Mouse (Mus musculus): Measurements from ENCODE around the gene Ccdc42. TPM values are rescaled to one million over a fixed set of nuclear protein-coding genes. Genes with fewer than 3 reads are reported as not detected.

Ccdc42 gene
- 0.42 and 0.50 TPM in 2 replicates for polyA plus RNA-seq (2015; fragmentation: Nextera tagmentation; extraction: Ambion mirVana)

DNA sequence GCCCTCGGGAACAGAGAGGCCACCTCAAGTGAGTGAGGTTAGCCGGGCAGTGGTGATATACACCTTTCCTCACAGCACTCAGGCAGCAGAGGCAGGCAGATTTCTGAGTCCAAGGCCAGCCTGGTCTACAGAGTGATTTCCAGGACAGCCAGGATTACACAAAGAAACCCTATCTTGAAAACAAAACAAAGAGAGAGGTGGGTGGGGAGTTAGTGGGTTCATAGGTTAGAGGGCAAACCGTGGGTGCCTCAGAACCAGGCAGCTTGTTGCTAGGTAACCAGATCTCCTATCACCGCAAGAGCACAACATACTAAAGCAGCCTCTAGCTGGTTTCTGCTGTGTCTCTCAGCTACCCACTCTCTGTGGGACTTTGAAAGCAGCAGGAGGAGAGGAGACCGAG lies at the start of gene Ccdc42:
Gene Ccdc42, plus strand, starts transcription at position 301 of the 400 bp plus-strand sequence.
- H3K9ac ChIP-seq, result no peak within 1 kb of the TSS
- 63% methylated on average over 5 of the region's 5 CpGs for WGBS

GRCm38 (mm10) chr11:68539621-68540020 lies 47.2 kb upstream of the Ccdc42 start:
- no peaks in the 10 kb centered on the region for H3K9me3 ChIP-seq
- peaks cover 3% of the 10 kb centered on the region; the same call in 1 of the 2 replicates for H3K4me1 ChIP-seq
- H3K4me2 ChIP-seq, result no peak overlapping the region
- H3K36me3 ChIP-seq, result no peaks in the 10 kb centered on the region
- no peak for ATAC-seq (ENCODE audit: insufficient read depth, low FRiP score, low read depth)
- no peaks in the 10 kb centered on the region for H3K27me3 ChIP-seq (replicated peaks)
- no peak overlapping the region for H3K9ac ChIP-seq
- no peak overlapping the region for H3K4me3 ChIP-seq (replicated peaks)
- 56% methylated on average over 5 of the region's 5 CpGs for WGBS
- H3K27ac ChIP-seq, result no peak overlapping the region

More for the DNA sequence above, at the start of gene Ccdc42:
- Histone ChIP-seq H3K36me3 (no peaks in the 10 kb centered on the region), H3K9me3 (no peaks in the 10 kb centered on the region), H3K27ac (no peak within 1 kb of the TSS), H3K27me3 (replicated peaks) (no peaks in the 10 kb centered on the region), H3K4me2 (no peak within 1 kb of the TSS), H3K4me1 (peaks cover 17% of the 10 kb centered on the region; the same call in 1 of the 2 replicates), H3K4me3 (replicated peaks) (no peak within 1 kb of the TSS)
- ATAC-seq (ENCODE audit: insufficient read depth, low FRiP score, low read depth), result no peak

- Histone ChIP-seq H3K27ac (no peak overlapping the region), H3K36me3 (no peaks in the 10 kb centered on the region), H3K4me3 (replicated peaks) (no peak overlapping the region), H3K4me1 (peaks cover 5% of the 10 kb centered on the region; the same call in 1 of the 2 replicates), H3K27me3 (replicated peaks) (no peaks in the 10 kb centered on the region), H3K4me2 (no peak overlapping the region), H3K9me3 (no peaks in the 10 kb centered on the region), H3K9ac (no peak overlapping the region)
- 10% methylated on average over 8 of the region's 8 CpGs for WGBS
- ATAC-seq (ENCODE audit: insufficient read depth, low FRiP score, low read depth), result no peak
Observed at GRCm38 (mm10) chr11:68544554-68544953, 42.3 kb upstream of the Ccdc42 start.

GRCm38 (mm10) chr11:68545172-68545571 lies 41.6 kb upstream of the Ccdc42 start:
- Histone ChIP-seq H3K4me2 (no peak overlapping the region), H3K4me3 (replicated peaks) (no peak overlapping the region), H3K9ac (no peak overlapping the region), H3K27me3 (replicated peaks) (no peaks in the 10 kb centered on the region), H3K36me3 (no peaks in the 10 kb centered on the region), H3K4me1 (peaks cover 5% of the 10 kb centered on the region; the same call in 1 of the 2 replicates), H3K9me3 (no peaks in the 10 kb centered on the region), H3K27ac (no peak overlapping the region)
- 50% methylated on average over 7 of the region's 7 CpGs for WGBS
- no peak for ATAC-seq (ENCODE audit: insufficient read depth, low FRiP score, low read depth)

DNA sequence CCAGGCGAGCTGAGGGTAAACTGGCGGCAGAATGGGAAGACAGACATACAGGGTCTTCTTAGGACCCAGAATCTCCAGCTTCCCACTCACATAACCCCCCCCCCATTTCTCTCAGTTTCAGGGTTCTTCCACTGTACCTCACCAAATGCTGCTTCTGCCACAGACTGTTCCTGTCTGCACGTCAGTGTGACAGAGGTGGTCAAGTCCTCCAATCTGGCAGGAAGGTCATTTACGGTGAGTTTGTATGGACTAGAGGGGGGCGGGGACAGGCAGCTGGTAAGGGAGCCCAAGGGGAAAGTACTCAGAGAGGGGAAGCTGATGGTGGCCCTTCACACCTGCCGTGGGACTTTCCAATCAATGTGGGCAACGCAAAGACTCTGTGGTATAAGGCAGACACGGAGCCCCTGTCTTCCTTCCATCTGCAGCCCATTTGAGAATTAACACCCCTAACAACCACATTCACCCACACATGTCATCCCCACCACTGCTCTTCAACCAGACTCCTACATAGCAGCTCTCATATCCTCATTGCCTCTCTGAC lies 41.1 kb upstream of the Ccdc42 start:
- H3K4me1 ChIP-seq, result peaks cover 5% of the 10 kb centered on the region; the same call in 1 of the 2 replicates
- no peak overlapping the region for H3K4me2 ChIP-seq
- no peaks in the 10 kb centered on the region for H3K9me3 ChIP-seq
- 69% methylated on average over 8 of the region's 8 CpGs for WGBS
- no peaks in the 10 kb centered on the region for H3K36me3 ChIP-seq
- no peak overlapping the region for H3K4me3 ChIP-seq (replicated peaks)
- no peak overlapping the region for H3K27ac ChIP-seq
- ATAC-seq (ENCODE audit: insufficient read depth, low FRiP score, low read depth), result no peak
- H3K27me3 ChIP-seq (replicated peaks), result no peaks in the 10 kb centered on the region
- no peak overlapping the region for H3K9ac ChIP-seq

DNA sequence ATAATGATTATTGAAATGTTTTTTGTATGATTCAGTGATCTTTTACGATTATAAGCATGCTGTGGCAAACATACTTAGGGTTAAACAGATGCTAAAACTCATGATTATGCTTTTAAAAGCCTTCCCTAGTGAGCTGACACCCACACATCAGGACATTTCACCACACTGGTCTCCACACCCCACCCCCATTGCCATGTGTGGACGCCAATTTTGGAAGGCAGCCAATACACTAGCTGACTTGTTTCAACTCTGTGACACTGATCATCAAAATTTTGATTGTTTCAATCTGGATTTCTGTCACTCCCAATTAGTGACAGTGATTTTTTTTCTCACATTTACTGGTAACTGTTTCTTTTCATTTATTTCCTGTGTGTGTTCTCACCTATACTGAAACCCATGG lies 39.3 kb upstream of the Ccdc42 start:
- no peak overlapping the region for H3K4me3 ChIP-seq (replicated peaks)
- ATAC-seq (ENCODE audit: insufficient read depth, low FRiP score, low read depth), result no peak
- WGBS, result 47% methylated on average over 2 of the region's 2 CpGs
- peaks cover 5% of the 10 kb centered on the region; the same call in 1 of the 2 replicates for H3K4me1 ChIP-seq
- no peak overlapping the region for H3K4me2 ChIP-seq
- no peaks in the 10 kb centered on the region for H3K27me3 ChIP-seq (replicated peaks)
- no peaks in the 10 kb centered on the region for H3K36me3 ChIP-seq
- no peak overlapping the region for H3K27ac ChIP-seq
- H3K9me3 ChIP-seq, result no peaks in the 10 kb centered on the region
- no peak overlapping the region for H3K9ac ChIP-seq

GRCm38 (mm10) chr11:68549597-68549996 lies 37.2 kb upstream of the Ccdc42 start:
- Histone ChIP-seq H3K27ac (no peak overlapping the region), H3K9ac (no peak overlapping the region), H3K36me3 (no peaks in the 10 kb centered on the region), H3K4me3 (replicated peaks) (no peak overlapping the region), H3K4me1 (peaks cover 3% of the 10 kb centered on the region; the same call in 1 of the 2 replicates), H3K27me3 (replicated peaks) (no peaks in the 10 kb centered on the region), H3K9me3 (no peaks in the 10 kb centered on the region), H3K4me2 (no peak overlapping the region)
- ATAC-seq (ENCODE audit: insufficient read depth, low FRiP score, low read depth), result no peak
- WGBS, result 54% methylated on average over 3 of the region's 3 CpGs

- Histone ChIP-seq H3K4me3 (replicated peaks) (no peak overlapping the region), H3K4me2 (no peak overlapping the region), H3K36me3 (no peaks in the 10 kb centered on the region), H3K27ac (no peak overlapping the region), H3K9ac (no peak overlapping the region), H3K9me3 (no peaks in the 10 kb centered on the region), H3K27me3 (replicated peaks) (no peaks in the 10 kb centered on the region), H3K4me1 (no peaks in the 10 kb centered on the region)
- no peak for ATAC-seq (ENCODE audit: insufficient read depth, low FRiP score, low read depth)
- WGBS, result 65% methylated on average over 4 of the region's 4 CpGs
Observed at GRCm38 (mm10) chr11:68550358-68550757, 36.5 kb upstream of the Ccdc42 start.

DNA sequence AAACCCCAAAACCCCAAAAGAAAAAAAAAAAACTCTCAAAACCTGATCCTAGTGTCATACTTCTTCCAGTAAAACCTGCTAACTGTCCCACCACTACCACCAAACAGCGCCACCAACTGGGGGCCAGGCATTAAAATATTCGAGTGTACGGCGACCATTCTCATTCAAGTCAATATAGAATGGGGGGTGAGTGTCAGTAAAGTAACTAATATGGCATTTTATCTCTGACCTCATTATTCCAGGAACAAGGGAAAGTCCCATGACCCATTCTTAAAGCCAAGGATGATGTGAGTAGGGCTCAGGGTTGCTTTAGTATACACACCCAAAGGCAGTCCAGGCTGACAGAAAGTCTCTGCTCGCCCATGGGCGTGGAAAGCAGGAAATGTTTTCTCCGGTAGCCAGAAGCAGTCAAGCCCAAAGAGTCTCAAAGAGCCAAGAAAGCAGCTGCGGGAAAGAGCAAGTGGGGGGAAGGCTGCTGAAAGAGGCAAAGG lies 32.8 kb upstream of the Ccdc42 start:
- Histone ChIP-seq H3K27me3 (replicated peaks) (no peaks in the 10 kb centered on the region), H3K4me2 (no peak overlapping the region; the same call in 1 of the 2 replicates), H3K9ac (no peak overlapping the region), H3K27ac (no peak overlapping the region), H3K4me3 (replicated peaks) (no peak overlapping the region), H3K36me3 (no peaks in the 10 kb centered on the region), H3K4me1 (no peaks in the 10 kb centered on the region), H3K9me3 (no peaks in the 10 kb centered on the region)
- WGBS, result 30% methylated on average over 8 of the region's 8 CpGs
- ATAC-seq (ENCODE audit: insufficient read depth, low FRiP score, low read depth), result no peak

- Histone ChIP-seq H3K9ac (no peak within 1 kb of the TSS), H3K27ac (no peak within 1 kb of the TSS), H3K9me3 (no peaks in the 10 kb centered on the region), H3K4me2 (peak within 1 kb of the TSS; percentile 48), H3K4me3 (replicated peaks) (peak within 1 kb of the TSS; percentile 34), H3K4me1 (no peaks in the 10 kb centered on the region), H3K36me3 (no peaks in the 10 kb centered on the region), H3K27me3 (replicated peaks) (no peaks in the 10 kb centered on the region)
- 10% methylated on average over 37 of the region's 37 CpGs for WGBS
- peak; percentile 85 for ATAC-seq (ENCODE audit: insufficient read depth, low FRiP score, low read depth)
Observed at GRCm38 (mm10) chr11:68555918-68556584, 30.8 kb upstream of the Ccdc42 start, which contains the start of gene Mfsd6l. TSS of gene Mfsd6l (plus strand) at chr11:68556186.

GRCm38 (mm10) chr11:68559546-68559945 lies 27.3 kb upstream of the Ccdc42 start:
- Histone ChIP-seq H3K27me3 (replicated peaks) (no peaks in the 10 kb centered on the region), H3K9me3 (no peaks in the 10 kb centered on the region), H3K27ac (no peak overlapping the region), H3K9ac (no peak overlapping the region), H3K4me1 (no peaks in the 10 kb centered on the region), H3K4me2 (no peak overlapping the region), H3K4me3 (replicated peaks) (no peak overlapping the region), H3K36me3 (no peaks in the 10 kb centered on the region)
- ATAC-seq (ENCODE audit: insufficient read depth, low FRiP score, low read depth), result no peak
- WGBS, result 59% methylated on average over 1 of the region's 1 CpGs
